13 mouse cellular contexts compared by ENCODE assay signal in genomic region chr1:151974887-151975286, GRCm38 (mm10).
DNase-seq lines count a peak whose midpoint lies in the region; ATAC-seq and TF ChIP-seq lines count a peak whose summit lies in the region.
"Had no signal": no experiment of that assay in that cellular context is flagged by ENCODE, and none has a peak within 500 bp of the region (broad histone marks: within the 10 kb centered on the region; RNA-seq: fewer than 3 reads in every experiment).

No protein-coding gene starts in this region.

- no peak overlapping the region for H3K4me2 ChIP-seq in lung, postnatal 0 days (replicated peaks; ENCODE audit: low read depth, low read length)
- H3K4me2 ChIP-seq: embryonic facial prominence, embryonic 12.5 days; liver, embryonic 13.5 days had no signal

- peaks cover 10% of the 10 kb centered on the region; the same call in 1 of the 2 replicates for H3K4me1 ChIP-seq in lung, postnatal 0 days (ENCODE audit: insufficient read depth, low read depth, low read length)
- H3K4me1 ChIP-seq in hindbrain, embryonic 10.5 days (replicated peaks) = peaks cover 30% of the 10 kb centered on the region
- H3K4me1 ChIP-seq: embryonic facial prominence, embryonic 12.5 days; liver, embryonic 13.5 days had no signal

- no peak for TF ChIP-seq EP300 in lung, postnatal 0 days (IDR thresholded peaks at IDR 0.05)

- H3K9ac ChIP-seq in lung, postnatal 0 days (replicated peaks; ENCODE audit: low read depth) = no peak overlapping the region
- H3K9ac ChIP-seq: embryonic facial prominence, embryonic 12.5 days; liver, embryonic 13.5 days had no signal

- no peaks in the 10 kb centered on the region for H3K36me3 ChIP-seq in lung, postnatal 0 days (ENCODE audit: insufficient read depth, low read length)
- peaks cover 24% of the 10 kb centered on the region; the same call in 1 of the 2 replicates for H3K36me3 ChIP-seq in hindbrain, embryonic 10.5 days
- H3K36me3 ChIP-seq: embryonic facial prominence, embryonic 12.5 days; liver, embryonic 13.5 days had no signal

- peak; percentile 44 for ATAC-seq in lung, postnatal 0 days

- H3K9me3 ChIP-seq in lung, postnatal 0 days (ENCODE audit: low read length) = no peaks in the 10 kb centered on the region
- H3K9me3 ChIP-seq in hindbrain, embryonic 10.5 days = no peaks in the 10 kb centered on the region
- H3K9me3 ChIP-seq: embryonic facial prominence, embryonic 12.5 days; forebrain, embryonic 10.5 days; liver, embryonic 13.5 days had no signal

- peak; percentile 96 for DNase-seq in heart, adult 11 months
- no peak for DNase-seq in heart, postnatal 25 days (ENCODE audit: low spot score)
- peak; percentile 40 for DNase-seq in lung, postnatal 0 days (ENCODE audit: low spot score)
- no peak for DNase-seq in lung, postnatal 4 days
- peak; percentile 60 to 67 for DNase-seq in adrenal gland, postnatal 36 days
- peak; percentile 21 for DNase-seq in heart, postnatal 4 days
- no peak for DNase-seq in hindbrain, embryonic 10.5 days (ENCODE audit: low spot score)
- DNase-seq in thymus, postnatal 0 days (ENCODE audit: low spot score) = no peak
- DNase-seq: cerebellum, postnatal 36 days; liver, embryonic 13.5 days; thymus, adult 2 months had no signal

- TF ChIP-seq CTCF in lung, postnatal 0 days (IDR thresholded peaks at IDR 0.05) = no peak

- peak overlapping the region; percentile 15; the same call in 1 of the 2 replicates for H3K27ac ChIP-seq in lung, postnatal 0 days (ENCODE audit: low read length)
- H3K27ac ChIP-seq in hindbrain, embryonic 10.5 days = no peak overlapping the region
- H3K27ac ChIP-seq: embryonic facial prominence, embryonic 12.5 days; forebrain, embryonic 10.5 days; liver, embryonic 13.5 days had no signal

- WGBS in lung, postnatal 0 days = 48% methylated on average over 8 of the region's 8 CpGs
- WGBS in hindbrain, embryonic 10.5 days = 87% methylated on average over 8 of the region's 8 CpGs

- no peak overlapping the region for H3K4me3 ChIP-seq in lung, postnatal 0 days (ENCODE audit: low read depth, low read length)
- no peak overlapping the region for H3K4me3 ChIP-seq in hindbrain, embryonic 10.5 days
- H3K4me3 ChIP-seq: embryonic facial prominence, embryonic 12.5 days; forebrain, embryonic 10.5 days; liver, embryonic 13.5 days had no signal

- intact Hi-C loops in heart, postnatal 25 days (cut with DNase I) = loop anchor here (10.0 kb wide), 1 partner anchor 110 kb away; no protein-coding TSS in a partner anchor

- no peaks in the 10 kb centered on the region for H3K27me3 ChIP-seq in lung, postnatal 0 days (replicated peaks; ENCODE audit: insufficient read depth, low read length)
- no peaks in the 10 kb centered on the region for H3K27me3 ChIP-seq in hindbrain, embryonic 10.5 days (ENCODE audit: insufficient read depth, poor library complexity, severe bottlenecking)
- H3K27me3 ChIP-seq: embryonic facial prominence, embryonic 12.5 days; liver, embryonic 13.5 days had no signal

Comparison
In these comparisons a context has a peak if more than half of its experiments do, and no peak if none do; other contexts are left out.
1. DNase-seq: peak in heart, adult 11 months (single experiment), lung, postnatal 0 days (single experiment), adrenal gland, postnatal 36 days (2 of 2) and heart, postnatal 4 days (single experiment); none in heart, postnatal 25 days (single experiment), lung, postnatal 4 days (0 of 2), hindbrain, embryonic 10.5 days (single experiment) and thymus, postnatal 0 days (single experiment).